8 mouse cellular contexts compared by ENCODE assay signal in the genomic region with DNA sequence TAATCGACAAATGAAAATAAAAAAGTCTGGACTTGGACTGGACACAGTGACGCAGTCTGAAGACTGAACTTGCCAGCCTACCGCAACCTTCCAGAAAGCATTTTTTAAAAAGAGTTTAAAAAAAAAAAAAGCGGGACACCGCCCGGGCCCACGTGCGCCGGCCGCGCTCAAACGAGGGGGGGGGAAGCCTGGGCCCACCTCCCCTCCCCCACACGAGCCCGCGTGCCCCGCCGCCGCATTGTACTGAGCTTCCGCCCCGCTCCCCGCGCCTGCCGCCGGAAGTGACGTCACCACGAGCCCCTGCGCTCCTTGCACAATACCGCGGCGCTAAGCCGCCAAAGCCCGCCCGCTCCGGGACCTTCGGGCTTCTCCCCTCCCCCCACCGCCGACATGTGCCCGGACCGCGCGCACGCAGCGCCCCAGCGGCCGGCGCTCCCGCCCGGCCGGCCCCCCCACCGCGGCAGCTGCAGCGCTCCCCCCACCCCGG. TPM values are rescaled to one million over a fixed set of nuclear protein-coding genes. Genes with fewer than 3 reads are reported as not detected.
DNase-seq lines count a peak whose midpoint lies in the region; ATAC-seq and TF ChIP-seq lines count a peak whose summit lies in the region.

No protein-coding gene starts in this region.

- H3K27ac ChIP-seq in forebrain, embryonic 16.5 days (ENCODE audit: low read length): peak overlapping the region; percentile 99
- H3K27ac ChIP-seq in lung, embryonic 14.5 days (ENCODE audit: low read depth): peak overlapping the region; percentile 100

- ATAC-seq in forebrain, embryonic 16.5 days: peak; percentile 91
- peak; percentile 92 for ATAC-seq in lung, embryonic 14.5 days (ENCODE audit: insufficient read depth)
- peak; percentile 60 for ATAC-seq in neutrophil, adult 5-6 weeks (ENCODE audit: extremely low read depth, insufficient number of reproducible peaks, low FRiP score, poor library complexity, severe bottlenecking)

- H3K9me3 ChIP-seq in forebrain, embryonic 16.5 days (ENCODE audit: control insufficient read depth, low read length): no peaks in the 10 kb centered on the region
- no peaks in the 10 kb centered on the region for H3K9me3 ChIP-seq in lung, embryonic 14.5 days (ENCODE audit: low read depth, low read length)

- peaks cover 23% of the 10 kb centered on the region for H3K4me1 ChIP-seq in forebrain, embryonic 16.5 days (replicated peaks; ENCODE audit: control insufficient read depth, insufficient read depth, low read length)
- peaks cover 7% of the 10 kb centered on the region for H3K4me1 ChIP-seq in lung, embryonic 14.5 days (ENCODE audit: insufficient read depth)

- peak overlapping the region; percentile 100 for H3K9ac ChIP-seq in forebrain, embryonic 16.5 days (replicated peaks; ENCODE audit: low read depth, low read length)
- H3K9ac ChIP-seq in lung, embryonic 14.5 days: peak overlapping the region; percentile 100

- no peaks in the 10 kb centered on the region for H3K27me3 ChIP-seq in forebrain, embryonic 16.5 days (replicated peaks; ENCODE audit: control insufficient read depth, insufficient read depth, low read length)
- no peaks in the 10 kb centered on the region for H3K27me3 ChIP-seq in lung, embryonic 14.5 days (ENCODE audit: insufficient read depth, low read length)

- DNase-seq in ES-CJ7 (ENCODE audit: low read depth, low spot score): peak; percentile 97
- DNase-seq in cerebellum, adult 11-12 months: peak; percentile 94
- DNase-seq in heart, postnatal 36 days: peak; percentile 95 to 96
- DNase-seq in layer of hippocampus, adult 8-10 months (ENCODE audit: low spot score in 2 of 2): peak; percentile 86 to 90
- peak; percentile 97 for DNase-seq in lung, embryonic 14.5 days
- peak; percentile 95 for DNase-seq in testis, postnatal 14 days (ENCODE audit: low spot score)

- under 1% methylated on average over 45 of the region's 53 CpGs for WGBS in forebrain, embryonic 16.5 days
- under 1% methylated on average over 44 of the region's 53 CpGs for WGBS in lung, embryonic 14.5 days

- H3K4me2 ChIP-seq in forebrain, embryonic 16.5 days (ENCODE audit: low read length): peak overlapping the region; percentile 94
- peak overlapping the region; percentile 96 for H3K4me2 ChIP-seq in lung, embryonic 14.5 days

- TF ChIP-seq CTCF in lung, embryonic 14.5 days (IDR thresholded peaks at IDR 0.05; ENCODE audit: low read depth): no peak

- peak overlapping the region; percentile 62 for H3K4me3 ChIP-seq in forebrain, embryonic 16.5 days (replicated peaks; ENCODE audit: low read length)
- peak overlapping the region; percentile 100 for H3K4me3 ChIP-seq in lung, embryonic 14.5 days (ENCODE audit: low read depth, low read length)

- intact Hi-C loops in heart, postnatal 36 days (cut with DNase I): loop anchor here (1.0 to 2.0 kb wide), 2 partner anchors 18 to 112 kb away; no protein-coding TSS in a partner anchor

- H3K36me3 ChIP-seq in forebrain, embryonic 16.5 days (ENCODE audit: control insufficient read depth, insufficient read depth): peaks cover 25% of the 10 kb centered on the region
- H3K36me3 ChIP-seq in lung, embryonic 14.5 days (ENCODE audit: insufficient read depth): peaks cover 45% of the 10 kb centered on the region

RNA-seq across cellular contexts. Expression of a gene that starts 1.3 kb away (rescaled TPM):
- polyA plus RNA-seq in forebrain, embryonic 16.5 days (2015; fragmentation: Nextera tagmentation; extraction: Ambion mirVana): 261 and 340 TPM in 2 replicates
- total RNA-seq in heart, postnatal 36 days (2021): 100 to 1,000 TPM; 167 to 200 TPM
- 100 to 1,000 TPM; 391 to 465 (median 433) TPM for total RNA-seq in layer of hippocampus, adult 8-10 months (2022)
- 593 and 647 TPM in 2 replicates for polyA plus RNA-seq in lung, embryonic 14.5 days (2014; fragmentation: Nextera tagmentation; extraction: Ambion mirVana)
- total RNA-seq in neutrophil, adult 5-6 weeks (2017): 466 and 492 TPM in 2 replicates

RNA-seq across cellular contexts. Expression of a gene that starts 17.4 kb away (rescaled TPM):
- 129 and 141 TPM in 2 replicates for polyA plus RNA-seq in forebrain, embryonic 16.5 days (2015; fragmentation: Nextera tagmentation; extraction: Ambion mirVana)
- total RNA-seq in heart, postnatal 36 days (2021): 100 to 1,000 TPM; 105 to 109 TPM
- 10 to 100 TPM; 28.6 to 37.8 (median 30.5) TPM for total RNA-seq in layer of hippocampus, adult 8-10 months (2022)
- polyA plus RNA-seq in lung, embryonic 14.5 days (2014; fragmentation: Nextera tagmentation; extraction: Ambion mirVana): 124 and 135 TPM in 2 replicates
- 102 and 129 TPM in 2 replicates for total RNA-seq in neutrophil, adult 5-6 weeks (2017)

Comparison
In these comparisons a context has a peak if more than half of its experiments do, and no peak if none do; other contexts are left out.
1. Peak in every context shown above with its lines: DNase-seq, ATAC-seq, H3K4me3 ChIP-seq and H3K27ac ChIP-seq.